Mouse (Mus musculus) heart, postnatal 36 days (tissue): ENCODE results near the gene Gm45808. TPM values are rescaled to one million over a fixed set of nuclear protein-coding genes. Genes with fewer than 3 reads are reported as not detected.
A peak's percentile ranks its signal among the peaks of the same experiment; 100 is the strongest.

Experiments used
- DNase-seq, 2 experiments: peaks; one replicate each; pipeline ENCODE4 v3.0.0; 2021 to 2022
- intact Hi-C: fragments of 180-260 bp; cut with DNase I; formaldehyde crosslinking; loops from one replicate; pipeline ENCODE4 v1.15.1; 2025
- total RNA-seq, 2 experiments: library from RNA; stranded (reverse); gene quantifications; 2 replicates each; pipeline ENCODE4 v1.2.3; 2021

Gene Gm45808
- total RNA-seq, 2 experiments from 2014 or later, result 5.4 to 5.8 TPM

DNA sequence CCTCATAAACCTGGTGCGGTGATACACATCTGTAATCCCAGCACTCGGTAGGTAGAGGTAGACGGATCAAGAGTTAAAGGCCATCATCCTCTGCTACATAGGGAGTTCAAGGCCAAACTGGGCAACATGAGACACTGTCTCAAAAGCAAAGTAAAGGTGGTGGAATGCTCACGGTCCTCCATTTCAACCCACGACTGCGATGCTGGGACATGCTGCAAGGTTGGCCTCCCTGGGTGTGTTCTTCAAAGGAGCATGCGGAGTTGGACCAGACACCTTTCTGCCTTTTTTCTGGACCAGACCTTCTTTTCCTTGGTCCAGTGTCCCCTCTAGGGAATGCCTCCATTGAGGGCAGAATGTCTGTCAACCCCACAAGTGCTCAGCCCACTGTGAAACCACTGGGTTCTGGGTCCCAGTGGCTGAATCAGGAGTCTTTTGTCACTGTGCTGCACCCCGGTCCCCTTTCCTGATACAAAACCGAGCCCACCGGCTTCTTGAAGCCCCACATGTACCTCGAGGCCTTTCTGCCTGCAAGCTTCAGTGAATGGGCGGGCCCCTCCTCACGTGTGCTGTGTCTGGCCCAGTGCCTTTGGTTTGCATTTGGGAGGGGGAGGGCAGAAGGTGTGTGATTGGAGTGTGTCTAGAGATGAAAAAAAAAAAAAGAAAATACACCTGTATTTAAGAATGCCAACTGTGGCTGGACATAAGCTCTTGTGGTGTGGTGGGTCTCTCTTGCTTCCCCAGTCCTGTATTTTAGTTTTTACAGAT, 30.5 kb downstream of the Gm45808 start:
- intact Hi-C loops, result no loop called here

GRCm38 (mm10) chr7:45454971-45455370, 31.6 kb downstream of the Gm45808 start:
- intact Hi-C loops, result no loop called here
- DNase-seq, result no peak

More for the DNA sequence above, 30.5 kb downstream of the Gm45808 start:
- no peak for DNase-seq

DNA sequence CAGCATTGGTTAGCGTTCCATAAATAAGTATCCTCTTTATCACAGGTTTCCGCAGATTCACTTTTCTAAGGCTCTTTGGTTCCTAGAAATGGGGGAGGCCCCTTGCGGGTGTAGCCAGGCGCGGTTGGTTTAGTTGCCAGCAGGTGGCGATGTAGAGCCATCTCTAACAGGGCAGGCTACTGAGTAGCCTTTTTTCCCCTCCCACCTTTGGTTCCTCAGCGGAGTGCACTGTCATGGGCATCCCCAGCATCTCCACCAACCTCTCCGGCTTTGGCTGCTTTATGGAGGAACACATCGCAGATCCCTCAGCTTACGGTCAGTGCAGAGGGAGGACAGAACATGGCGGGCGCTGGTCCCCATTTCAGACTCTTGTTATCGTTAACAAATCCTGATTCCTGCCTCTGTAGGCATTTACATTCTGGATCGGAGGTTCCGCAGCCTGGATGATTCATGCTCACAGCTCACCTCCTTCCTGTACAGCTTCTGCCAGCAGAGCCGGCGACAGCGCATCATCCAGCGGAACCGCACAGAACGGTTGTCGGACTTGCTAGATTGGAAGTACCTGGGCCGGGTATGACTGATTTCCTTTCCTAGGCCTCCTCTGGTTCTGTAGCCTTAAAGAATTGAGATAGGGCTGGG, 35.1 kb downstream of the Gm45808 start:
- peak; percentile 83 to 89 for DNase-seq
- intact Hi-C loops, result loop anchor here (2.0 kb wide), 1 partner anchor 109 kb away; no protein-coding TSS in a partner anchor

DNA sequence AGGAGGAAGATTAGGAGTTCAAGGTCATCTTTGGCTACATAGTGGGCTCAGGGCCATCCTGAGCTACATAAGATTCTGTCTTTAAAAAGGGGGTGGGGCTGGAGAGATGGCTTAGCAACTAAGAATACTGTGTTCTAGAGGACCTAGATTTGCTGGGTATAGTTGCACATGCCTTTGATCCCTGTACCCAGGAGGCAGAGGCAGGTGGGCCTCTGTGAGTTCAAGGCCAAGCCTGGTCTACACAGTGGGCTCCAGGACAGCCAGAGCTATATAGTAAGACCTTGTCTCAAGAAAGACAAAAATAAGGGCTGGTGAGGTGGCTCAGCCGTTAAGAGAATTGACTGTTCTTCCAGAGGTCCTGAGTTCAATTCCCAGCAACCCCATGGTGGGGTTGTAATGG, 36.6 kb downstream of the Gm45808 start:
- intact Hi-C loops, result loop anchor here (2.0 kb wide), 1 partner anchor 111 kb away; no protein-coding TSS in a partner anchor
- DNase-seq, result no peak

- intact Hi-C loops, result no loop called here
- no peak for DNase-seq
These were observed 39.2 kb downstream of the Gm45808 start for GRCm38 (mm10) chr7:45447325-45447990.

DNA sequence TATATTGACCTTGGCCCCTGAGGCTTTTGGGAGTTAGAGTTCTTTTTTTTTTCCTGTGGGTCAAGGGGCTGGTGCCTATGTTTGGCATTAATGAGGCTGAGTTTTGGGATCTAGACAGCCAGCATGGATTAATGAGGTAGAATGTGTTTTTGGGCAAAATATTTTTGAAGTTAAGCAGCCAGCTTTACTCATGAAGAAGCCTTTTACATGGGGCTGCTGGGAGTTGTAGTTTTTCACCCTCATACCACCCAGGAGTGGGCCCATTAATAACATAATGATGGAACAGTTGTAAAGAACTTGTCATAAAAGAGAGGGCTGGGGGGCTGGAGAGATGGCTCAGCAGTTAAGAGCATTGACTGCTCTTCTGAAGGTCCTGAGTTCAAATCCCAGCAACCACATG, 40.0 kb downstream of the Gm45808 start:
- intact Hi-C loops, result no loop called here
- no peak for DNase-seq

DNA sequence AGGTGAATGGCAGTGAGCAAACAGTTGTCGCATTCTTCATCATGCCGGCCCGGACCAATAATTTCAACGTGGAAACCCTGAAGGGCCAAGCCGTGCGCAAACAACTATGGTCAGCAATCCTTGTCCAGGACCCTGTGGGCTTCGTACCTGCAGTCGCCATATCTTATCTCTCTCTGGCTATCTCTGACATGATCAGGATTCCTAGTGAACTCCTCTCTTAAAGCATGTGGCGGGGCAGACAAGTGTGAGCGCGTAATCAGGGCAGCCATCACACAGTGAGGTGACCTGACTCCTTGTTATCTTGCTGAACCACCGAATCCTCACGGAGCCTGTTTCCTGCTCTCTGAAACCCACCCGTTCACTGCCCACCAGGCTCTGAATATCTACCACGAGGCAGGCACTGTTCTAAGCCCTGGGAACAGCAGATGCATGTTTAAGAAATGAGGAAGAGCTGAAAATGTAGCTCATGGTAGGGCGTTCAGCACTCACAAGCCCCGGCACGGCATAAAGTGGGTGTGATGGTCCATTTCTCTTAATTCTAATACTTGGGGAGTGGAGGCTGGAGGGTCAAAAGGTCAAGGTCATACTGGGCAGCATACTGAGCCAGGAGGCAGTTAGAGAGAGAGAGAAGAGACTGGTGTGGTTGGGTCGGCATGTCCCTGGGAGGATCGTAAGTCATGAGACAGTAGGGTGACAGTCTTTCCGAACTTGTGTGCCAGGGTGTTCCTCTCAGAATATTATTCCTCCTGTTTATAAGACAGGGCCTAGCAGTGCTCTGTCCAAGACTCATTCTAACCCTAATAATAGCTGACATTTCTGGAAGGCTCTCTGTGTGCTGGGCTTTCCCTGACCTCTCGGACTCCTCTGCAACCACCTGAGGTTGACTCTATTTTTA, 42.8 kb downstream of the Gm45808 start:
- no peak for DNase-seq
- intact Hi-C loops, result no loop called here

DNA sequence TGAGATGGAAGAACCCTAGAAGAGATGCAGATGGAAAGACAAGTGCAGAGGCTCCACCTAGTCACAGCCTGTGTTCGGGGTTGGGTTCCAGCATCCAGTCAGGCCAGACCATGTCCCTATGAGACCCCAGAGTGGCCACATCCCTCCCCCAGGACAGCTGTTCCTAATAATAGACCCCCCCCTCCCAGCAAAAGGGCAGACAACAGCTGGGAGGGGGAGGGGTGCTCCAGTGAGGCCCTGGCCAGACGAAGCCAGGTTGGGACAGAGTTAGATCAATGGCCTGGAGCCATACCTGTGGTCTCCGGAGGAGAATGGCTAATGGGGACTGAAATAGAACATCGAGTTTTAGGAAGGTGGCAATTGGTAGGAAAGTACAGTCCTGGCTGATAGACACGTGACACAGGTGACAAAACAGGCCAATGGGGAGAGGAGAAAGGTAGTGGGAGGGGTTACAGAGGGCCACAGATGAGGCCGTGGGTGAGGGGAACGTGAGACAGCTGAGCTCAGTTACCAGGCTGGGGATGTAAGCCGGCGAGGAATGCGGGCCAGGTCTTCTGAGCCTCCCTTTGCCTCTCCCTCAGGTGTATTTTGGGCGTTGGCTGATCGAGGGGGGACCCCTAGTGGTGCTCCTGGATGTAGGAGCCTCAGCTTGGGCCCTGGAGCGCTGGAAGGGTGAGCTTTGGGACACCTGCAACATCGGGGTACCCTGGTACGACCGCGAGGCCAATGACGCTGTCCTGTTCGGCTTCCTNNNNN, 48.9 kb downstream of the Gm45808 start, which contains the start of gene Ruvbl2:
TSS of gene Ruvbl2 (minus strand) at position 576 of the 756 bp plus-strand sequence.
- intact Hi-C loops, result no loop called here
- DNase-seq, result no peak

GRCm38 (mm10) chr7:45437046-45437445, 49.6 kb downstream of the Gm45808 start:
- no peak for DNase-seq
- intact Hi-C loops, result no loop called here

DNA sequence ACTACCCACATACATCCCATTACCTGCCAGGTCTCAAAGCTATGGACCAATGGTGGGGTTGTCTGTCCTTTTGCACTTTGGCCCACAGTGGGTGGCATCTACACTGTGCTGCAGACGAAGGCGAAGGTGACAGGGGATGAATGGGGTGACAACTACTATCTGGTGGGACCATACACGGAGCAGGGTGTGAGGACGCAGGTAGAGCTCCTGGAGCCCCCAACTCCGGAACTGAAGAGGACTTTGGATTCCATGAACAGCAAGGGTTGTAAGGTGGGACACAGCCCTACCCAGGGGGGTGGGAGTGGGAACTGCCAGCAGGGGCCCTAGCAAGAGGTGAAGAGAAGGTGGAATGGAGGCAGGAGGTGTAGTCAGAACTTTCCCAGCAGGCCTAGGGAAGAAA, 50.2 kb downstream of the Gm45808 start:
- intact Hi-C loops, result no loop called here
- DNase-seq, result no peak

DNA sequence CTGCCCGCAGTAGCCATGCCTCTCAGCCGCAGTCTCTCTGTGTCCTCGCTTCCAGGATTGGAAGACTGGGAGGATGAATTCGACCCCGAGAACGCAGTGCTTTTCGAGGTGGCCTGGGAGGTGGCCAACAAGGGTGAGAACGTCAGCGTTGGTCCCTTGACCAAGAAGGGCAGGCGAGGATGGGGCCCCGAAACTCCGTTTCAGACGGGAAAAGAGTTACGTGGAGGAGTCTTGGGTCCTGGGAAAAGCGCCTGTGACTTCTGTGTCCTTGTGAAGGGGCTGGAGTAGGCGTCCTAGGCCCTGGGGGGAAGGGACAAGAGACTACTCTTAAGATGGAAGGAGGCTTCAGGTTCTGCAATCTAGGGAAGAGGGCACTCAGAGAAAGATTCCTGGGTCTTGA, 51.6 kb downstream of the Gm45808 start:
- intact Hi-C loops, result no loop called here
- no peak for DNase-seq

DNA sequence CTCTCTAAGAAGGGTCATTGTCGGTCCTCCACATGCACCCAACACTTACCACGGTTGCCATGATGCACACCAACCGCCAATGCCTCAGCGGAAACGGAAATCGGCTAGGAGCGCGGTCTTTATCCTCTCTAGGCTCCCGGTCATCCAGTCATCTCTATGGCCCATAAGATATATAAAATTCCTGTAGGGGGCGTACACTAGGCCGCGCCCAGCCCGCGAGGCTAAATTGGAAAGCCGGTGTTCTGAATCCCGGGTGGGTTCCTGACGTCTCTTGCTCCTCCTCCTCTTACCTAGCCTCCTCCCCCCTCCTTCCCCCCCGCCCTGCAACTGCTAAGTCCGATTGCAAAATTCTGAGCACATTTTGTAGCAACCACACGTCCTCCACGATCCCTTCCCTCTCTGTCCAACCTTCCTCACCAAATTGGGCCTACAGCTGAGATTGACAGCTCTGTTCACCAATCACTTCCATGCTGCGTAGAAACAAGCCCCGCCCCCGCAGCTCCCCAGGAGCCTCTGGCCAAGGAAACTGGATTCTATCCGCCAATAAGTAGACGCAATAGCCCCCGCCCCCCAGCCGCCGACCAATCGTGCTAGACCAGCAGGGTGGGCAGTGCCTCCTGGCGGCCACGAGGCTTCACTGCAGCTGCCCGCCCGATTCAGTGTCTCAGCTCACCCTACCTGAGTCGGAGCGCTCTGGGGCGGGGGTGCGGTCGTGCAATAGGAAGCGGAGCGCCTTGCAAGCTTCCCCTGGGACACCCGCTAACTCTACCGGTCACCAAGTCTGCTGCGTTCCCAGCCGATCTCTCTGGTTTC, 52.2 kb downstream of the Gm45808 start, which contains the start of gene Gys1:
TSS of gene Gys1 (plus strand) at position 642 of the 813 bp plus-strand sequence.
- DNase-seq, result peak; percentile 99 to 100
- intact Hi-C loops, result loop anchor here (5.0 kb wide), 1 partner anchor 37 kb away; the partner anchor contains the start of gene Snrnp70

GRCm38 (mm10) chr7:45433835-45434202, 52.8 kb downstream of the Gm45808 start:
- intact Hi-C loops, result loop anchor here (2.0 to 5.0 kb wide), 2 partner anchors 27 to 37 kb away; partner anchors contain the start of gene Snrnp70
- DNase-seq, result no peak

DNA sequence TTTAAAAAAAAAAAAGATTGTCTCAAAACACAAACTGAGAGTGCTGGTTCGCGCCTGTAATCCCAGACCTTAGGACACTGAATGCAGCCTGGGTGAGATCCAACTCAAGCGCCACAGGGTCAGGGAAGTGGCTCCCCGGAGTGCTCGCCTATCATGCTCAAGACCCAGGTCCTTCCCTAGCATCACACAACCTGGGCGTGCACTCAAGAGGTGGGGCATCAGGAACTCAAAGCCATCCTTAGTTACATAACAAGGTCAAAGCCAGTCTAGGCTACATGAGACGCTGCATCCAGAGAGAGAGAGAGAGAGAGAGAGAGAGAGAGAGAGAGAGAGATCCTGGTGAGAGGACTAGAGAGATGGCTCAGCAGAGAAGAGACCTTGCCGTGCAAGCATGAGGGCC, 60.1 kb downstream of the Gm45808 start:
- no peak for DNase-seq
- intact Hi-C loops, result no loop called here

DNA sequence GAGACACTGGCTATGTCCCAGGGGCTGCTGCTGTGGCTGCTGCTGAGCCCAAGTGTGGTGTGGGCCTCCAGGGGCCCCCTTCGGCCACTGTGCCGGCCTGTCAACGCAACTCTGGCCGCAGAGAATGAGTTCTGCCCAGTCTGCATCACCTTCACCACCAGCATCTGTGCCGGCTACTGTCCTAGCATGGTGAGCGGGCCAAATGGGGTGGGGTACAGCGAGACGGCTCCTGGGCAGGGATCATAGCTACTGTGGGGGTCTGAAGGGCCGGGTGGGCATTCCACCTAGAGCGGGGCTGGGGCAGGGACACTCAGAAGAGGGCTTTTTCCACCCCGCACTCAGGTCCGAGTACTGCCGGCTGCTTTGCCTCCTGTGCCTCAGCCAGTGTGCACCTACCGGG, 65.4 kb downstream of the Gm45808 start:
- intact Hi-C loops, result no loop called here
- DNase-seq, result no peak

GRCm38 (mm10) chr7:45420615-45420919, 66.0 kb downstream of the Gm45808 start, which contains the start of gene Lhb:
Gene Lhb, plus strand, starts transcription at chr7:45420820.
- DNase-seq, result no peak
- intact Hi-C loops, result no loop called here

DNA sequence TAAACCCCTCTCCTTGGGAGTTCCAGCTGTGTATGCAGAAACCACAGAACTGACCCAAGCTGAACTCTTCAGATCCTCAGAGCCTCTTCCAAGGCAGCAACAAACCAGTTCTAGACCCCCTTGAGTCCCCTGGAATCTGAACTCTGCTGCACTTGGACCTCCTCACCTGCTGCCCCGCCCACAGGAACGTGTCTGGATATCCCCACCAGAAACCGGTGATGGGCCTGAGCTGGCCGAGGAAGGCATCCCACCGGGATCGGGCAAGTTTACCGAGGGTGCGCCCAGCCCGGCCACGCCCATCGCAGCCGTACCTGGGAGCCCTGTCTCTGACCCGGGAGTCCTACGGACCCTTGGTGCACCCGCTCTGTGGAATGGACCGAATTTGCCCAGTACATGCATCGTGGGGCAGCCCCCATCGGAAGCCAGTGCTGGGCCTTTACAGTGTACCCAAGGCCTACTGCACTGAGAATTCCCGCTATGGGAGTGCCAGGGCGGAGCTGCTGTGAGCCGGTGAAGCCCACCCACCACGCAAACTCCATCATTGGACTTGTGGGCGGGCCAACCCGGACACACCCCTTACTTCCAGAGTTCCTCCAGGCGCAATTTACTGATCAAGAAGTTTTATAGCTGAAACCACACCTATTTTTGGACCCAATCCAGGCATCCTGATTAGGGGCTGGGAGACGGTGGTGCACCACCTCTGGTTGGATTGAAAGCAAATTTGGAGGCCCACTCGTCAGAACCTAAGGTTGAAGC, 66.6 kb downstream of the Gm45808 start:
- DNase-seq, result no peak
- intact Hi-C loops, result no loop called here

- no peak for DNase-seq
- intact Hi-C loops, result no loop called here
These were observed 68.6 kb downstream of the Gm45808 start for GRCm38 (mm10) chr7:45417962-45418492.
